In the genomic region with DNA sequence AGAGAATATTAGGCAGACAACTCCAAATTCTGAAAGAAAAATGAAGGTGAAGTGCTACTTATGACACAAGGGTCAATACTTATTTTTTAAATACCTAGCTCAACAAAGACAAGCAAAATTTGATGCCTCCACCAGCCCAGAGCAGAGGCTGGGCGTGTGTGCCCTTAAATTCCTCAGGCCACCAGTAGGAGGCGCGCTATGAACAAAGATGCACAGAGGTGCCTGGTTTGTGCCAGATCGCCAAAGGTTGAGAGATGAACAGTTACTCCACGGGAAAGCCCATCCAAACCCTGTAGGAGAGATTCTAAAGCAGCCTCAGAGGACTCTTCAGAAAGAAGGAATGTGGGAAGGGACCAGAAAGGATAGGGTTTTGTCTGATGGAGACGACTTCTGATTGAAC, we compare ENCODE assay signal across 9 mouse cellular contexts. TPM values are rescaled to one million over a fixed set of nuclear protein-coding genes. Genes with fewer than 3 reads are reported as not detected.
DNase-seq lines count a peak whose midpoint lies in the region; ATAC-seq lines count a peak whose summit lies in the region.
"Had no signal": no experiment of that assay in that cellular context is flagged by ENCODE, and none has a peak within 500 bp of the region (broad histone marks: within the 10 kb centered on the region; RNA-seq: fewer than 3 reads in every experiment).

No protein-coding gene starts in this region.

- H3K27me3 ChIP-seq in heart, embryonic 12.5 days (replicated peaks), result 0 out of 2 replicates have a peak, but pooled peaks cover 4% of the 10 kb centered on the region
- H3K27me3 ChIP-seq: liver, embryonic 15.5 days had no signal

- H3K4me1 ChIP-seq in heart, embryonic 12.5 days (replicated peaks), result peaks cover 7% of the 10 kb centered on the region

- no peak overlapping the region for H3K4me2 ChIP-seq in heart, embryonic 12.5 days
- H3K4me2 ChIP-seq: liver, embryonic 15.5 days had no signal

- no peaks in the 10 kb centered on the region for H3K36me3 ChIP-seq in heart, embryonic 12.5 days

- no peaks in the 10 kb centered on the region for H3K9me3 ChIP-seq in heart, embryonic 12.5 days (replicated peaks)
- H3K9me3 ChIP-seq: liver, embryonic 15.5 days had no signal

- peak; percentile 93 for DNase-seq in heart, adult 11 months
- DNase-seq in ZHBTc4 (ENCODE audit: low read depth, low spot score), result peak; percentile 86
- peak; percentile 77 to 83 for DNase-seq in cerebellum, postnatal 14 days
- DNase-seq in heart, adult 8-10 months (ENCODE audit: low spot score), result peak; percentile 67
- peak; percentile 79 to 82 for DNase-seq in kidney, postnatal 4 days
- peak; percentile 49 to 71 for DNase-seq in lung, postnatal 4 days
- peak; percentile 77 to 86 for DNase-seq in spleen, postnatal 10 days (ENCODE audit: low spot score in 2 of 2)

- no peak overlapping the region for H3K27ac ChIP-seq in heart, embryonic 12.5 days (ENCODE audit: poor library complexity, severe bottlenecking)
- H3K27ac ChIP-seq: liver, embryonic 15.5 days had no signal

- WGBS in heart, embryonic 12.5 days, result 14% methylated on average over 6 of the region's 6 CpGs

- no peak overlapping the region for H3K4me3 ChIP-seq in heart, embryonic 12.5 days
- H3K4me3 ChIP-seq: liver, embryonic 15.5 days had no signal

- no peak for ATAC-seq in heart, embryonic 12.5 days (ENCODE audit: insufficient number of reproducible peaks, low FRiP score)

- H3K9ac ChIP-seq in heart, embryonic 12.5 days, result no peak overlapping the region
- H3K9ac ChIP-seq: liver, embryonic 15.5 days had no signal

RNA-seq across cellular contexts. Expression of a gene that starts 35.1 kb away (rescaled TPM):
- polyA plus RNA-seq in heart, embryonic 12.5 days (2016; fragmentation: Nextera tagmentation; extraction: Ambion mirVana), result 14.4 and 15.1 TPM in 2 replicates
- total RNA-seq in heart, adult 8-10 months (2022), result 10 to 100 TPM; 52.1 to 60.6 (median 55.7) TPM

RNA-seq across cellular contexts. Expression of a gene that starts 36.1 kb away (rescaled TPM):
- 10.7 and 10.9 TPM in 2 replicates for polyA plus RNA-seq in heart, embryonic 12.5 days (2016; fragmentation: Nextera tagmentation; extraction: Ambion mirVana)
- total RNA-seq in heart, adult 8-10 months (2022), result 1 to 10 TPM; 2.2 to 3.6 (median 2.6) TPM
